Mouse (Mus musculus) yolk sac, embryonic 10.5 days (tissue): ENCODE measurements around the gene Abca7.

Experiments
- DNase-seq: peaks from one replicate; pipeline ENCODE4 v3.0.0-alpha.2; 2017; ENCODE audit warnings: low spot score

Abca7 gene

DNA sequence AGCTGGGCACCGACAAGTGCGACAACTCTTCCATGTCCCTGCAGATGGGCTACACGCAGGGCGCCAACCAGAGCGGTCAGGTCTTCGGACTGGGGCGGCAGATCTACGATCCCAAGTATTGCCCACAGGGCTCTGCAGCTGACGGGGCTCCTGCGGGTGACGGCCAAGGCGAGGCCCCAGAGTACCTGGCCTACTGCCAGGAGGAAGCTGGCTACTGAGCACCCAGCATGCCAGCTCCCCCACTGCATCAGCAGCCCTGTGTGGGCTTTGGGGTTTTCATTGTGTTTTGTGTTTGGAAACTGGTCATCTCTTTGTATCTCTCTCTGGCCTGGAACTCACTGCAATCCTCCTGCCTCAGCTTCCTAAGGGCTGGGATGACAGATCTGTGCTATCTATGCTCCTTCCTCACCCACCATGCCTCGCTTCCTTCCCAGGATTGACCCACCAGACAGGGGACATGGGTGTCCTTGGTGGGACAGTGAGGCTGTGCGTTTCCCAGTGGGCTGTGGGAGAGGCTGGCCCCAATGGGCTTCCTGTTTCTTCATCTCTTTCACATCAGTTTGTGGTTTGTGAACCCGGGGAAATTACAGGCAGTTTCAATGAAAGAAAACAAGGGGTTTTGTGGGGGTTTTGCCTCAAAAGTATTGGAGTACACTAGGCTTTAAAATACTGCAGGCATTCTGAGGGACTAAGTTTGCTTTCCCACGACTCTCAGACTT, 1.7 kb upstream of the Abca7 start:
- no peak for DNase-seq

DNA sequence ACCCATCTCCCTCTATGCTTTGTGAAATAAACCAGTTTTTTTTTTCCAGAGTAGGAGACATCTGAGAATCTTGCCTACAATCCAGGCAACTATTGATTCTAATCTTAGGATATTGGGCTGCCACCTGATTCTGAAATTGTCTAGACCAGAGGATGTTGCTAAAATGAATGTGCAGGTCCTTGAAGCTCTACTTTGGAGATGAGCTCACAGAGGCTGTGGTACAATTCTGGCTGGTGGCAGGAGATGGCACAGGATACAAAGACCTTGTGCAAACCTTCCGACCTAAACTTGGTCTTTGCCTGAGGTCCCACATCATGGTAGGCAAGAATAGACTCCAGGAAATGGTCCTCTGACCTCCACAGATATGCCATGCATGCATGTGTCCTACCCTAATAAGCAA, 658 bp upstream of the Abca7 start:
- DNase-seq: no peak

DNA sequence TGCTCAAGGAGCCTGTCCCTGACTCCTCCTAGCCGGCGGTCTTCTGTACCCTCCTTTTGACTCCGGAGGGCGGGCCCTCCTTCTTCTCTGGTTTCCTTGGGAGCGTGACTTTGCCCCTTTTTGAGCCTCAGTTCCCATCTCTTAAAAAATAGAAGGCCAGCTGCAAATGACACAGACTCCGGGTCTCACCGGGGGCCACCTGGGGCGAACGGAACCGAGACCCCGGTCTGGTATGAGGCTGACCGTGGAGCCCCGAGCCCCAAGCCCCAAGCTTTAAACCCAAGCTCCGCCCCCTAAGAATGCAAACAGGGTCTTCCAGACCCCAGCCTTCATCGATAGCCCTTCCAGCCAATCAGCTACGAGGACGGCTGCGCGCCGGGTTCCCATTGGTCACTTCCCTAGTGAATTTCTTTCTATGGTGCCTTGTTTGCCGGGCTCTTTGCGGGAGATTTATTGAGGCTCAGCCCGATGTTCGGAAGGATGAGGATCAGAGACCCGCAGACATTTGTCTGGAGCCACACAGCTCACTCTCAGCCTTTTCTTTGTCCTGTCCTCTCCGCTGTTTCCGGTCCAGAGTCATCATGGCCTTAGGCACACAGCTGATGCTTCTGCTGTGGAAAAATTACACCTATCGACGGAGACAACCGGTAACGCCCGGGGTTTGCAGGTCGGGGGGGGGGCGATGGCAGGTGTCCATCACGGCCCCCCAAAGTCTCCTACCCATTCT, 903 bp downstream of the Abca7 start:
- DNase-seq: peak; percentile 86

DNA sequence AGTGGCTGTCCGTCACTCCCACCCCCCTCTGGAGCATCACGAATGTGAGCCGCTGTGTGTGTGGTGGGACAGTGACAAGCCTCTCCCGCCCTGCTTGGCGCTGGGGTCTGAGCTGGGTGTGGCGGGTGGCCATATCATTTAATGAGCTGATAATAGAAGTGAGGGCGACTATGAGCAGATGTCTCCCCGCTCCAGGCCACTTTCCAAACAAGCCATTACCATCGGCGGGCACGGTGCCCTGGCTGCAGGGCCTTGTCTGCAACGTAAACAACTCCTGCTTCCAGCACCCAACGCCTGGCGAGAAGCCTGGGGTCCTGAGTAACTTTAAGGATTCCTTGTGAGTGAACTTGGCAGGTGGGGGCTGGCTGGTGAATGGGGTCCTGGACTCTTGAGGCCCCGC, 1.5 kb downstream of the Abca7 start:
- DNase-seq: no peak

DNA sequence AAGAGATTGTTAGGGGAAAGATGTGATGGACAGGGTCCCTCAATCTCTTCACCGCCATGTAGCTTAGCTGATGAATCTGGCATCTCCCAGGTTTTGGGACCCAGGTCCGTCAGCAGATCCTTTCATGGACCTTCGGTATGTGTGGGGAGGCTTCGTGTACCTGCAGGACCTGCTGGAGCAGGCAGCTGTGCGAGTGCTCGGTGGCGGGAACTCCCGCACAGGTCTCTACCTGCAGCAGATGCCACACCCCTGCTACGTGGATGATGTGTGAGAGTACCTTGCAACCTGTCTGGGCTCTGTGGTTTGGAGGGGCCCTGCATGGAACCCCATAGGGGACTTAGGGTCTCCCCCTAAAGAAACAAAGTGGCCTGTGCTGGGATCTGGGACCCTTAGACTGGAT, 5.7 kb downstream of the Abca7 start:
- no peak for DNase-seq

DNA sequence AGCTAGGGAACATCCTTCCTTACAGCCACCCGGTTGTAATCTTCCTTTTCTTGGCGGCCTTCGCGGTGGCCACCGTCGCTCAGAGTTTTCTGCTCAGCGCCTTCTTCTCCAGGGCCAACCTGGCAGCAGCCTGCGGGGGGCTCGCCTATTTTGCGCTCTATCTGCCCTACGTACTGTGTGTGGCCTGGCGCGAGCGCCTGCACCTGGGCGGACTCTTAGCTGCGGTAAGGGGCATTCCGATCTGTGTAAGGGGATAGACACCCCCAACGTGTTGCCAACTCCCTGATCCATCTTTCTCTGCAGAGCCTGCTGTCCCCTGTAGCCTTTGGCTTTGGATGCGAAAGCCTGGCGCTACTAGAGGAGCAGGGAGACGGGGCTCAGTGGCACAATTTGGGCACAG, 6.5 kb downstream of the Abca7 start:
- DNase-seq: no peak

DNA sequence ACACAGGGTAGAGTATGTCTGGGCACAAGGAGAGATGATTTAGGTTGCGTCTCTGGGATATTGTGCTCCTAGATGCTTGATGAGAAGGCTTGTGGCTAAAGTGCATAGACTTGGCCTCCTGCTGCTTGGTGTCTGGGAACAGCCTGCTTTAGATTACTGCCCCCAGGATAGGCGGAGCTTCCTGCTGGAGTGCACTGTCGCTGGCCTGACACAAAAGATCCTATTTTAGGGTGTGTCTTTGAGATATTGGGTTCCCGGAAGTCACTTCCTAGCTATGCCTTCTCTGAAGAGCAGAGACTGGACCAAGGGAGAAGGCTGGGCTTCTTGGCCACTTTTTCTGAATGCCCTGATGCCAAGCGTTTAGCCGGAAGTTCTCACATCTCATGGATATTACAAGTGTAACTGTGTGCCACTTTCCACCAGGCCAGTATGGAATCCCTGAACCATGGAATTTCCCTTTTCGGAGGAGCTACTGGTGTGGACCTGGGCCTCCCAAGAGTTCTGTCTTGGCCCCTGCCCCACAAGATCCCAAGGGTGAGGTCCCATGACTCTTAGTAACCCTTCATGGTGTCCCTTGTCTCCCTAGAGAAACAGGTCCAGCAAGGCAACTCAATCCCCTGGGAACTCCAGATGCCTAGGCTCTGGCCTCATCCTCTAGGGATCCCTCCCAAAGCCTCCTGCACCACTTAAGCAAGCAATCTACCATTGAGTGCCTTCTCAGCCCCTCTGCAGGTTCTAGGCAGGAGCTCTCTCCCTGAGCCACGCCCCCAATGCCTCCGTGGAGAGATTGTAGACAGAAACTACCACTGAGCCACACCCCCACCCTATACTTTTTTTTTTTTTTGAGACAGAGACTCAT, 7.3 kb downstream of the Abca7 start:
- DNase-seq: no peak

DNA sequence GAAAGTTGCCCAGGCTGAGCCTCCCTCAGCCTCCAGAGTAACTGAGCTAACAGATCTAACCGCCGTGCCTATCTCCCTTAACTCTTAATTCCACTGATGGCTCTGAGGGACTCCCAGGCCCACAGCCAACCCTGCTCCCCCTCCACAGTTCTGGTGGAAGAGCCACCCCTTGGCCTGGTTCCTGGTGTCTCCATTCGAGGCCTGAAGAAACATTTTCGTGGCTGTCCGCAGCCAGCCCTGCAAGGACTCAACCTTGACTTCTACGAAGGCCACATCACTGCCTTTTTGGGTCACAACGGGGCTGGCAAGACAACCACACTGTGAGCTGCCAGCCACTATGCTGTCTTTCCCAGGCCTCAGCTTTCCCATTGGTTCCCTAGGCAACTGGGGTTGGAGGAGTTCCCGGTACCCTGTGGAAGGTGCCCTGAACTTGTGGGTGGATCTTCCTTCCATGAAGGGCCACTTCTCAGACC, 8.0 kb downstream of the Abca7 start:
- DNase-seq: no peak

DNA sequence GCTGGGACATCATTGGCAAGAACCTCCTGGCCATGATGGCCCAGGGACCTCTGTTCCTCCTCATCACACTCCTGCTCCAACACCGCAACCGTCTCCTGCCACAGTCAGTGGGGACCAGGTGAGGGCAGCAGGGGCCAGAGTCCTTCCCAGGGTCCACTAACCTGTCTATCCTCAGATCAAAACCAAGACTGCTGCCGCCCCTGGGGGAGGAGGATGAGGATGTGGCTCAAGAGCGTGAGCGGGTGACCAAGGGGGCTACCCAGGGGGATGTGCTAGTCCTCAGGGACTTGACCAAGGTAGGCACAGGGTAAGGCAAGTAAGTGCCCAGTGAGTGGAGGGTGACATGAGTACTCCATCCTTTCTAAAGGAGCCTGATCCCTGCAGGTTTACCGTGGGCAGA, 15.4 kb downstream of the Abca7 start:
- DNase-seq: no peak

DNA sequence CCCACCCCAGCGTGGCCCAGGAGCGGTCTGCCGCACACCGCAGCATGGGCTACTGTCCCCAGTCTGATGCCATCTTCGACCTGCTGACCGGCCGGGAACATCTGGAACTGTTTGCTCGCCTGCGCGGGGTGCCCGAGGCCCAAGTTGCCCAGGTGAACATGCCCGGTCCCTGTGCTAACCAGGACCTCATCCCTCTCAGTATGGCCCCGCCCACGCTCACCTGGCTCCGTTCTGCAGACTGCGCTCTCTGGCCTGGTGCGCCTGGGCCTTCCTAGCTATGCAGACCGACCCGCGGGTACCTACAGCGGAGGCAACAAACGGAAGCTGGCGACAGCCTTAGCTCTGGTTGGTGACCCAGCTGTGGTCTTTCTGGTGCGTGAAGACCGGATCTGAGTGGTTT, 17.3 kb downstream of the Abca7 start:
- DNase-seq: no peak

DNA sequence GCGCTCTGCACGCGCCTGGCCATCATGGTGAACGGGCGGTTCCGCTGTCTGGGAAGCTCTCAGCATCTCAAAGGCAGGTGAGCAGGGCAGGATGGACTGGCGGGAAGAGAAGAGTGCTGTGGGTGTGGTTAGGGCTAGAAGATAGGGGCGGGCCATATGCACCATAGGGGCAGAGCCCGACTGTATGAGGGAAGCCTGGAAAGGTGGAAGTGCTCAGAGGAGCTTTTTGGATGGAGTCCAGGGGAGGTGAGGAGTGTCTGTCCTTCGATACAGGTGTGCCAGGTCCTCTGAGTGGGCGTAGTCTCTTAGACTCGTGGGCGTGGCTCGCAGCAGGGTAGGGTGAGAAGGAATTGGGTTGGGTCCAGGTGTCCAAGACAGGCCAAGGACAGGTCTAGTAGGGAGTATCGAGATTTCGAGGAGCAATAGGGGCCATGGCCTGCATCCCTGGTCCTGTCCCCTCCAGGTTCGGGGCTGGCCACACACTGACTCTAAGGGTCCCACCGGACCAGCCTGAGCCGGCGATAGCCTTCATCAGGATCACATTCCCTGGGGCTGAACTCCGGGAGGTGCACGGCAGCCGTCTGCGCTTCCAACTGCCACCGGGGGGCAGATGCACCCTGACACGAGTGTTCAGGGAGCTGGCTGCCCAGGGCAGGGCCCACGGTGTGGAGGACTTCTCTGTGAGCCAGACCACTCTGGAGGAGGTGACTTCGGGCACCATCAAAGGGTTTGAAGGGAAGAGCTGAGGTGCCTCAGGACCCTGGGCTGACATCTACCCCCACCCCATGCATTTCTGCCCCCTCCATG, 18.4 kb downstream of the Abca7 start:
- DNase-seq: no peak

DNA sequence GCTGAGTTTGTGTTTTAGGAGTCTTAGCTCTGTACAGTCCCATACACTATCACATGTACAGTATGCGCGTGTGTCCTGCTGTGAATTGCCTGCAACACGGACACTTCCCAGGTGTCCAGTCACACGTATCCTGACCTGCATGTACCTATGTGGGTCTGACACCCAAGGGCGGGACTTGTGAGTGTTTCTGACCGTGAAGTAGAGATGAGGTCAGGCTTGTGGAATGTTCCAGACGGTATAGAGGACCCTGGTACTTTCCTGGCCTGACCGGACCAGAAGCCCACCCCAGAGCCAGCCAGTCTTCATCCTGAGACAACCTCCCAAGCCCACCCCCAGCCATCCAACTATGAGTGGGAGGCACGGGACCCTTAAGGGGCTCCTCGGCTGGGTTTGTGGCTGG, 19.3 kb downstream of the Abca7 start:
- DNase-seq: no peak

DNA sequence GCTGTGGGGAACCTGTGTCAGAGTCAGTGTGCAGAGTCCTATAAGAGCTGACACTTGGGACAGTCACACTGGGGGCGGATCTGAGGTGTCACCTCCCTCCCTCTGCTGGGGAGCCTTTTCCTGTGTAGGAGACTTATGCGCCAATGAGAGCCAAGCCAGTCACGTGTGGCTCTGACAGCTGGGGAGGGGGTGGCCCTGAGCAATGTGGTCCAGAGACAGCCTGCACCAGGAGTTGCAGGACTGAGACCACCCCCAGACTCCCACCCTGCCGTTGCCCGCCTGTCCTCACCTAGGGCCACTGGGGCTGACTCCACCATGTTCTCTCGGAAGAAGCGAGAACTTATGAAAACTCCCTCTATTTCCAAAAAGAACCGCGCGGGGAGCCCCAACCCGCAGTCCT, 20.2 kb downstream of the Abca7 start, which contains the start of gene Arhgap45:
Arhgap45 (plus strand) TSS at position 143 of the 400 bp plus-strand sequence.
- no peak for DNase-seq

DNA sequence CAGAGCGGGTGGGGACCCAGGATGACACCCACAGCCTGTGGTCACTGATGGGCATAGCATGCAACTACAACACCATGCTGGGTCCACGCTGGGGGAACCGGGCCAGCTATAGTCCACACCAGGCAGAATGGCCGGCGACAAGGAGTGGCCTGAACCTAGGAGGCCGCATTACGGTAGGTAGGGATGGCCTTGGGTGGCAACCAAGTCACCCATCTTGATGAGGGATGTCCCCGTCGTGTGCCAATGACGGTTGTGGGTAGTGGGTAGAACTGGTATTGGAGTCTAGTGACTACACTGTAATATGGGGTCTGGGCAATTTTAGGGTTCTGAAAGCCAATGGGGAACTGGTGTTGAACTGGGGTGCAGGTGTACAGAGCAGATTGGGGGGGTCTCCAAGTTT, 20.6 kb downstream of the Abca7 start:
- no peak for DNase-seq

DNA sequence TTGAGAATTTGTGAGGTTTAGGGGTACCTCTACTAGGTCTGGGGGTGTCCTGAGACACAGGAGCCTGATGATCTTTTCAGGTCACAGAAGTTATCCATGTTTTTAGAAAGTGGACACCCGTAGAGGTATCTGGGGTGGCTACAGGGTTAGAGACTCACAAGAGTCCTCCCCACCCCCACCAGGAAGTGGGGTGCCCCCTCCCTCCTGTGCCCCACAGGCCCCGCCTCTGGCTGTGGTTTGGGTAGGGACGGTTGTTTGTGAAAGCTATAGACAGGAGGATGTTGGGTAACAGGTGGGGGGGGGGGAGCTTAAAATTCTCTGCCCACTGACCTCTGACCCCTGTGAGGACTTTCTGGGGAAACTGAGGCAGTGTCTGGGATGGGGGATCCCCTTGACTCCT, 21.1 kb downstream of the Abca7 start:
- DNase-seq: no peak

DNA sequence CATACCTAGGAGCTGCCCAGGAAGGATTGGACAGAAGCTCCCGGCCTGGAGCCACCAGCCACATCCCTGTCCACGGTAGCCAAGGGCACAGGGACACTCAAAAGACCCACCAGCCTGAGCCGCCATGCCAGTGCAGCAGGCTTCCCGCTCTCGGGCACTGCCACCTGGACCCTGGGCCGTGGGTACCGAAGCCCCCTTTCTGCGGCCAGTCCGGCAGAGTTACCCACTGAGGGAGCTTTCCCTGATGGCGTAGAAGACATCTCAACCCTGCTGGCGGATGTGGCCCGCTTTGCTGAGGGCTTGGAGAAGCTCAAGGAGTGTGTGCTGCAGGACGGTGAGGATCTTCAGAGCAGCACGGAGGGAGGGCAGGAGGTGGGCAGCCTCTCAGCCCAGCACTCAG, 21.5 kb downstream of the Abca7 start:
- DNase-seq: no peak

DNA sequence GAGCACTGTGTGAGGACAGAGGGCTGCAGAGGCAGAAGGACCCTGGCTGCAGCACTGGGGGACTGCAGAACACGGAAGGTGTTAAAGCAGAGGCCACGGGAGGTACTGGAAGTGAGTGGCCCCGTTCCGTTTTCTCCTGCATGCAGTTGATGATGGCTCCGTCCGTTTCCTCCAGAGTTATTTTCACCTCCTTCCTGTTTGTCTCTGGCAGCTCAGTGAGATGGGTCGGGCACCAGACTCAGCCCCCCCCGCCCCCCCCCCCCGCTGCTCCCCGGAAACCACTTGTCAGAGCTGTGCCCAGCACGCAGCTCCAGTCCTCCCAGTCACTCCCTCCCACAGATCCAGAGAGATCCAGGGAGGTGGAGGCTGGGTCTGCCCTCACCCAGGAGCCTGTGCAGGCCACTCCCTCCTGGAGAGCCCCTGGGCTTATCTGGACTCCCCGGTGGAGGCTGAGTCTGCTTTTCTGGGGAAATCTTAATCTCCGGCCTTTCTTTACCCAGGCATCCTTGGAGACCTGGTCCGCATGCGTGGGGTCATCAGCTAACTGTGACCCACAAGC, 22.5 kb downstream of the Abca7 start:
- peak; percentile 79 for DNase-seq

DNA sequence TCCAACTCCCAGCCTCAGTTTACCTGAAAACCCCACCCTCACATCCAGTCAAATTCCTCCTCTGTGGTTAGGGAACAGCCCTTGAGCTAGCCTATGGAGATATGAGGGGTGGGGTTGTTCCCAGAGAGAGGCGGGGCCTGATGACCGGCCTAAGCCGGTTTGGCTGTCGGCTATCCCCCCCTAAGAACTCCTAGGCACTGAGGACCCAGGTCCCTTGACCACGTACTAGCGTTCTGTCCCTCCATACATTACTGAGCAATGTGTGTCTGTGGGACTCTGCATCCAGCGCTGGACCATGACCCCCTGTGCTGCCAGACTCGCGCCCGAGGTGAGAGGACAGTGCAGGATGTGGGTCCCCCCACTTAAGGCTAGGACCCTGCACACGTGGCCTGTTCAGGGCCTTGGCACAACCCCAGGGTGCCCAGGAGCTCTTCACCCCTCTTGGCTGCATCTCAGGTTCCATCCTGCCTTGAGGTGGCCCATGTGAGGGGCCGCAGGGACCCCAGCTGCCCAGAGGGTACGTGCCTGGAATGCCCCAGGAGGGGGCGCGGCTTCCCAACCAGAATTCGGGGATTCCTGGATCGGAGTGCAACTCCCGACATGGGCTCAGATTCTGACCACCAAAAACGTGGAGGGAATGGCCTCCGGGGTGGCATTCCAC, 23.3 kb downstream of the Abca7 start:
- peak; percentile 62 for DNase-seq

DNA sequence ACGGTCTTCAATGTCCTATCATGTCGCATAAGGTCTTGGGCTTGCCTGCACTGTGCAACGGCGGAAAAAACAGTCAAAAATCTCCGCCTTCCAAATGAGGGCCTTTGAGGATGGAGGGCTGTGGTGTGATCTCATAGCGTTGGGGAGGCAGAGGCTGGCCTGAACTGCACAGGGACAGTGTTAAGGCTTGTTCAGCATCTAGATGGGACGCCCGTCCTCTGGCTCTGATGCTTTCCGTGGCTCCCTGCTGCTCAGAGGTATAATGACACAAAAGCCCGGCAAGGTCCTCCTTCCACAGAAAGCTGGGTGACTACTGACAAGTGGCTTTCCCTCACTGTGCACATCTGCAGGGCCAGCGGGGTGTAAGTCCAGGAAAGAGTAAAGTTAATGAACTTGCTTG, 23.9 kb downstream of the Abca7 start:
- DNase-seq: no peak

DNA sequence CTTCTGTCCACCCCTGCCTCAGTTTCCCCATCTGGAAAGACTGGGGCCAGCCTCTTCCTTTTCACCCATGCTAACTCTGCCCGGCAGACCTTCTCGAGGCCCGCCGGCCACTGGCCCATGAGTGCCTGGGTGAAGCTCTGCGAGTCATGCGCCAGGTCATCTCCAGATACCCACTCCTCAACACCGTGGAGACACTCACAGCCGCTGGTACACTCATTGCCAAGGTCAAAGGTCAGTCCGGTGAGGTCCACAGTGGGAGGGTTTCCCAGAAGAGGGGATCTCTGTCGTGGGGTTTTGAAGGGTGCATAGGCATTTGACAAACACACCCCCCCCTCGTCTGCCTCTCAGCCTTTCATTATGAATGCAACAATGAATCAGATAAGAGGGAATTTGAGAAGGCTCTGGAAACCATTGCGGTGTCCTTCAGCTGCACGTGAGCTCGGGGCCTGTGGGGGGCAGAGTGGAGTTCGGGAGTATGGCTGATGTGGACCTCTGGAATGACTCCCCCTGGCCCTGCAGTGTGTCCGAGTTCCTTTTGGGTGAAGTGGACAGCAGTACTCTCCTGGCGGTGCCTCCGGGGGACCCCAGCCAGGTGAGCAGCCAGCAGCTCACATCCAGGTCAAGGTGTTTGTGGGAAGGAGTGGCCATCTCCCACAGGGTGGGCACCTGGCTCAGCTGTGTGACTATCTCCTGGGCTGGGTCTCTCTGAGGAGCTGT, 24.5 kb downstream of the Abca7 start:
- no peak for DNase-seq

DNA sequence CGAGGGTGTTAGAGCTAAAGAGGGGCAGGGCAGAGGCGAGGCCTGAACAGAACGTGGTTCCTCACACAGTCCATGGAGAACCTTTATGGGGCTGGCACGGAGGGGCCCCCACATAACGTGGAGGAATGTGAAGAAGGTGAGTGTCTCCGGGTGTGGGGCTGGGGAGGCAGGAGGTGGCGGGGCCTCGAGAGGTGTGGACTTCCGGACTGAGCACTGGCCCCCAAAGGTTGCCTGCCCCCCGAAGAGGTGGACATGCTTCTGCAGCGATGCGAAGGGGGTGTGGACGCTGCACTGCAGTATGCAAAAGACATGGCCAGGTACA, 25.0 kb downstream of the Abca7 start:
- no peak for DNase-seq
